Mouse (Mus musculus) midbrain, embryonic 11.5 days (tissue): ENCODE results near the gene Cyb5r3. TPM values are rescaled to one million over a fixed set of nuclear protein-coding genes. Genes with fewer than 3 reads are reported as not detected.

Experiments used
- ATAC-seq: fragments of 200-750 bp; cut with Nextera tagmentation; 2 replicates; pipeline ENCODE4 v1.8.0; 2017; ENCODE audit warnings: moderate TSS enrichment, moderate library complexity; ENCODE audit not compliant: low FRiP score
- DNase-seq: peaks from one replicate; pipeline ENCODE4 v3.0.0; 2015; ENCODE audit warnings: low spot score; ENCODE audit errors: missing footprints
- H3K27ac ChIP-seq: fragments of 300-500 bp; sonication (generic); 2 replicates; pipeline ENCODE4 v1.5.1; 2014; ENCODE audit warnings: low read depth, low read length
- H3K27me3 ChIP-seq: fragments of 300-500 bp; sonication (generic); 2 replicates; pipeline ENCODE4 v1.6.1; 2014; ENCODE audit warnings: mild to moderate bottlenecking, low read length, moderate library complexity, mixed read lengths; ENCODE audit not compliant: control insufficient read depth, insufficient read depth
- H3K36me3 ChIP-seq: fragments of 300-500 bp; sonication (generic); 2 replicates; pipeline ENCODE4 v1.6.1; 2014; ENCODE audit warnings: mild to moderate bottlenecking, low read length, moderate library complexity, mixed read lengths; ENCODE audit not compliant: control insufficient read depth, insufficient read depth
- H3K4me1 ChIP-seq: fragments of 300-500 bp; sonication (generic); 2 replicates; pipeline ENCODE4 v1.6.1; 2014; ENCODE audit warnings: low read length; ENCODE audit not compliant: control insufficient read depth, insufficient read depth
- H3K4me2 ChIP-seq: fragments of 300-500 bp; sonication (generic); 2 replicates; pipeline ENCODE4 v1.6.1; 2014; ENCODE audit warnings: mild to moderate bottlenecking, moderate library complexity
- H3K4me3 ChIP-seq: fragments of 300-500 bp; sonication (generic); 2 replicates; pipeline ENCODE4 v1.5.1; 2014; ENCODE audit warnings: low read depth, low read length
- H3K9ac ChIP-seq: fragments of 300-500 bp; sonication (generic); 2 replicates; pipeline ENCODE4 v1.6.1; 2014; ENCODE audit warnings: low read length
- H3K9me3 ChIP-seq: fragments of 300-500 bp; sonication (generic); 2 replicates; pipeline ENCODE4 v1.6.1; 2016; ENCODE audit warnings: low read length; ENCODE audit not compliant: control insufficient read depth
- WGBS: fragments of 180-500 bp; shearing (Covaris S2); extraction: QIAGEN DNeasy Blood & Tissue Kit; methylation state at CpG from one replicate; pipeline ENCODE4 v1.1.7; 2014; 5-methylcytosine and 5-hydroxymethylcytosine counted together
- polyA plus RNA-seq: library from polyadenylated mRNA; unstranded; fragments of >200 nt; fragmentation: Nextera tagmentation; extraction: Ambion mirVana; gene quantifications from 2 replicates; pipeline ENCODE4 v1.2.1, GENCODE M21; 2014

Cyb5r3 gene
- polyA plus RNA-seq, 1 experiment from 2014 or later: 156 TPM

- Histone ChIP-seq H3K9ac (no peak overlapping the region), H3K4me1 (peaks cover 5% of the 10 kb centered on the region), H3K36me3 (no peaks in the 10 kb centered on the region), H3K4me2 (no peak overlapping the region), H3K9me3 (no peaks in the 10 kb centered on the region), H3K27me3 (no peaks in the 10 kb centered on the region), H3K27ac (no peak overlapping the region), H3K4me3 (no peak overlapping the region)
- ATAC-seq (no peak), DNase-seq (no peak)
- 88% methylated on average over 6 of the region's 6 CpGs for WGBS
Observed at GRCm38 (mm10) chr15:83106426-83106825, 66.0 kb downstream of the Cyb5r3 start.

Other genes starting within 250 kb of the Cyb5r3 start
- 12.3 and 13.5 TPM in 2 replicates for gene Tcf20, start 184.7 kb downstream of the Cyb5r3 start, polyA plus RNA-seq
- gene Nfam1, start 139.3 kb downstream of the Cyb5r3 start, polyA plus RNA-seq: 3.9 and 4.0 TPM in 2 replicates
- 46.9 and 47.0 TPM in 2 replicates for gene Serhl, start 83.1 kb downstream of the Cyb5r3 start, polyA plus RNA-seq
- gene Rrp7a, start 49.8 kb downstream of the Cyb5r3 start, polyA plus RNA-seq: 70.5 and 79.6 TPM in 2 replicates
- gene Poldip3, start 23.2 kb downstream of the Cyb5r3 start, polyA plus RNA-seq: 167 and 173 TPM in 2 replicates
- 1.4 and 1.6 TPM in 2 replicates for gene A4galt, start 79.2 kb upstream of the Cyb5r3 start, polyA plus RNA-seq
- gene Arfgap3, start 177.7 kb upstream of the Cyb5r3 start, polyA plus RNA-seq: 36.1 and 37.9 TPM in 2 replicates